Mouse (Mus musculus) left cerebral cortex, postnatal 36 days (tissue): ENCODE measurements around the gene Gm47969. TPM values are rescaled to one million over a fixed set of nuclear protein-coding genes. Genes with fewer than 3 reads are reported as not detected.

ENCODE experiments used
- DNase-seq, 2 experiments: peaks; one replicate each; pipeline ENCODE4 v3.0.0; 2021 to 2022; ENCODE audit warnings: low spot score in 2 of 2, mixed read lengths in 1 of 2
- intact Hi-C: fragments of 180-260 bp; cut with DNase I; formaldehyde crosslinking; loops from one replicate; pipeline ENCODE4 v1.15.1; 2025
- total RNA-seq, 2 experiments: library from RNA; stranded (reverse); gene quantifications; 2 replicates each; pipeline ENCODE4 v1.2.3; 2021

The Gm47969 gene
- total RNA-seq, 2 experiments from 2014 or later: not detected

GRCm38 (mm10) chr1:83067205-83067604, 22.5 kb downstream of the Gm47969 start:
- peak in 1 of 2 experiments; percentile 5 for DNase-seq
- intact Hi-C loops: loop anchor here (5.0 to 10.0 kb wide), 2 partner anchors 120 to 648 kb away; no protein-coding TSS in a partner anchor

- intact Hi-C loops: loop anchor here (2.0 kb wide), 1 partner anchor 289 kb away; no protein-coding TSS in a partner anchor
- no peak for DNase-seq
These were observed 30.9 kb downstream of the Gm47969 start for GRCm38 (mm10) chr1:83075526-83076189.

- DNase-seq: peak in 1 of 2 experiments; percentile 6
These were observed 31.6 kb downstream of the Gm47969 start for GRCm38 (mm10) chr1:83076190-83076917.

GRCm38 (mm10) chr1:83077016-83077415, 32.3 kb downstream of the Gm47969 start:
- DNase-seq: no peak
- intact Hi-C loops: no loop called here

More at GRCm38 (mm10) chr1:83076190-83076917, 31.6 kb downstream of the Gm47969 start:
- intact Hi-C loops: no loop called here

GRCm38 (mm10) chr1:83084790-83085189, 40.1 kb downstream of the Gm47969 start:
- no peak for DNase-seq
- intact Hi-C loops: no loop called here

GRCm38 (mm10) chr1:83091268-83091667, 46.5 kb downstream of the Gm47969 start:
- DNase-seq: no peak
- intact Hi-C loops: no loop called here

Other genes with a start within 250 kb of the Gm47969 start
- 10 to 100 TPM; 75.9 to 81.3 TPM for gene Agfg1, start 205.4 kb upstream of the Gm47969 start, total RNA-seq
- under 1 TPM; 0.42 to 0.52 TPM for gene A030005L19Rik, start 131.6 kb upstream of the Gm47969 start, total RNA-seq
- gene A030014E15Rik, start 120.0 kb upstream of the Gm47969 start, total RNA-seq: not detected
- not detected for gene Gm6217, start 113.5 kb upstream of the Gm47969 start, total RNA-seq
- gene A030003K21Rik, start 101.5 kb upstream of the Gm47969 start, total RNA-seq: not detected
- not detected for gene Gm7544, start 88.9 kb upstream of the Gm47969 start, total RNA-seq
- gene Gm47955, start 84.6 kb upstream of the Gm47969 start, total RNA-seq: not detected
- gene Gm47959, start 44.4 kb upstream of the Gm47969 start, total RNA-seq: not detected
- 1 to 10 TPM; 2.2 to 2.8 TPM for gene Slc19a3, start 6.5 kb upstream of the Gm47969 start, total RNA-seq
- not detected for gene Krtap28-10, start 2.5 kb upstream of the Gm47969 start, total RNA-seq
- not detected for gene A030005K14Rik, start 14.4 kb downstream of the Gm47969 start, total RNA-seq
- not detected for gene Krtap28-13, start 16.0 kb downstream of the Gm47969 start, total RNA-seq
- gene Ccl20, start 71.8 kb downstream of the Gm47969 start, total RNA-seq: not detected
- gene Daw1, start 114.8 kb downstream of the Gm47969 start, total RNA-seq: under 1 TPM in 1 of 2 experiments, not detected in 1; 0.20 TPM